Mouse (Mus musculus): ENCODE measurements around the gene Twistnb.

The Twistnb gene

GRCm38 (mm10) chr12:33429387-33430160, at the start of gene Twistnb:
Twistnb (plus strand) TSS chr12:33429635.
- peak; percentile 99 for DNase-seq

- DNase-seq: peak; percentile 80
Measured at GRCm38 (mm10) chr12:33388842-33389241, 40.6 kb upstream of the Twistnb start.

- DNase-seq: no peak
Measured at GRCm38 (mm10) chr12:33390844-33391560, 38.4 kb upstream of the Twistnb start.

GRCm38 (mm10) chr12:33394804-33395623, 34.4 kb upstream of the Twistnb start, which contains the start of gene Efcab10:
Efcab10 (plus strand) TSS chr12:33394854.
- peak; percentile 12 for DNase-seq

- DNase-seq: no peak
Measured at GRCm38 (mm10) chr12:33403265-33403693, 26.2 kb upstream of the Twistnb start.

GRCm38 (mm10) chr12:33404996-33405395, 24.4 kb upstream of the Twistnb start:
- no peak for DNase-seq

GRCm38 (mm10) chr12:33405398-33406026, 23.9 kb upstream of the Twistnb start:
- DNase-seq: no peak

GRCm38 (mm10) chr12:33411580-33412151, 17.8 kb upstream of the Twistnb start:
- no peak for DNase-seq

- peak; percentile 47 for DNase-seq
Measured at GRCm38 (mm10) chr12:33424329-33424728, 5.1 kb upstream of the Twistnb start.

GRCm38 (mm10) chr12:33427293-33427692, 2.1 kb upstream of the Twistnb start:
- no peak for DNase-seq

- DNase-seq: no peak
Measured at GRCm38 (mm10) chr12:33427726-33428125, 1.7 kb upstream of the Twistnb start.

- no peak for DNase-seq
Measured at GRCm38 (mm10) chr12:33433812-33434211, 4.4 kb downstream of the Twistnb start.

GRCm38 (mm10) chr12:33434758-33435157, 5.3 kb downstream of the Twistnb start:
- DNase-seq: no peak

GRCm38 (mm10) chr12:33455418-33455817, 26.0 kb downstream of the Twistnb start:
- no peak for DNase-seq

- DNase-seq: peak; percentile 55
Measured at GRCm38 (mm10) chr12:33456242-33456641, 26.8 kb downstream of the Twistnb start.

- peak; percentile 1 for DNase-seq
Measured at GRCm38 (mm10) chr12:33480975-33481374, 51.5 kb downstream of the Twistnb start.

- no peak for DNase-seq
Measured at GRCm38 (mm10) chr12:33482931-33483330, 53.5 kb downstream of the Twistnb start.

All from kidney, adult 9 months (tissue).